Mouse (Mus musculus): ENCODE measurements around the gene Gm9573.

DNA sequence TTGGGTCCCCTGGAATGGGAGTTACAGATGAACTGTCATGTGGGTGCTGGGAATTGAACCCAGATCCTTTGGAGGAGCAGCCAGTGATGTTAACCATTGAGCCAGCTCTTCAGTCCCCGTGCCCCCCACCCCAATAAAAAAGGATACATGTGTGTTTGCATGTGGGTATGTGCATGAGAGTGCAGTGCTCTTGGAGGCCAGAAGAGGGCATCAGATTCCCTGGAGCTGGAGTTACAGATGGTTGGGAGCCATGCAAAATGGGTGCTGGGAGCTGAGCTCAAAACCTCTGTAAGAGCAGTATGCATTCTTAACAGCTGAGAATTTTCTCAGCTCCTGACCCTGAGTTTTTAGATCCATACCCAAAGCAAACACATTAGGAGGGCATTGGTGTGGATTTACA lies 39.1 kb downstream of the Gm9573 start:
- no peak for TF ChIP-seq USF1 (IDR thresholded peaks at IDR 0.05; ENCODE audit: low read depth)
- no peak for TF ChIP-seq MYOG (IDR thresholded peaks at IDR 0.05; ENCODE audit: control insufficient read depth, extremely low read depth, insufficient read length)
